Comparison of ENCODE assay signal across 8 mouse cellular contexts in the genomic region with DNA sequence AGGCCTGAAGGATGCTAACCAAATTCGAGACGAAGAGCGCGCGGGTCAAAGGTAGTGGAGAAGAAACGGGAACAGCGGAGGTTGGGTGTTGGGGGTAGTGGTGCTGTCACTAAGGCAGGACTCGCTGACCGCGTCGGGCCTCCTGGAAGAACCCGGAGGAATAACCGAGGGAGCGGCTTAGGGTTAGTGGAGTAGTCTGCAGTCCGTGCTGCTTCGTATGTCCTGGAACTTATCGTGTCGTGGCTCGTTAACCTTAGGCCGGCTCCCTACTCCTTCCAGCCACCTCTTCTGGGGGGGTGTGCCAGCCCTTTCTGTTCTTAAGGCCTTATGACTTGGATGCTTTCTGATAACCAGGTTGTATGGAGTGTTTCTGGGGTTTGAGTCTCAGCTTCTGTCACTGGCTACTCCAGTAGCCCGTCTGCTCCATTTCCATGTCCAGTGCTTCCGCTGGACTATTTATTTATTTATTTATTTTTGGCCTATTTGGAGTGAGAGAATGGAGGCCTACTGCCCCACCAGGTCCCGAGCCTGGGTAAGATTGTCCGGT. TPM values are rescaled to one million over a fixed set of nuclear protein-coding genes. Genes with fewer than 3 reads are reported as not detected.
A peak's percentile ranks its signal among the peaks of the same experiment; 100 is the strongest.
DNase-seq lines count a peak whose midpoint lies in the region; ATAC-seq and TF ChIP-seq lines count a peak whose summit lies in the region.

No protein-coding gene starts in this region.

- WGBS in heart, embryonic 15.5 days: under 1% methylated on average over 24 of the region's 24 CpGs
- 3% methylated on average over 24 of the region's 24 CpGs for WGBS in hindbrain, embryonic 12.5 days
- 4% methylated on average over 24 of the region's 24 CpGs for WGBS in midbrain, embryonic 11.5 days

- no peaks in the 10 kb centered on the region for H3K27me3 ChIP-seq in heart, embryonic 15.5 days
- H3K27me3 ChIP-seq in Patski: no peaks in the 10 kb centered on the region
- no peaks in the 10 kb centered on the region for H3K27me3 ChIP-seq in hindbrain, embryonic 12.5 days
- no peaks in the 10 kb centered on the region for H3K27me3 ChIP-seq in midbrain, embryonic 11.5 days (ENCODE audit: control insufficient read depth, insufficient read depth, low read length)

- H3K4me2 ChIP-seq in heart, embryonic 15.5 days: peak overlapping the region; percentile 62
- H3K4me2 ChIP-seq in hindbrain, embryonic 12.5 days (replicated peaks): peak overlapping the region; percentile 82
- peak overlapping the region; percentile 53 for H3K4me2 ChIP-seq in midbrain, embryonic 11.5 days

- CTCF ChIA-PET in Patski (lab: Charles Lee): interaction anchor here (0.8 to 3.4 kb wide), 2 partner anchors 25 to 37 kb away, joined by 3 to 15 read pairs; no protein-coding TSS in a partner anchor

- no peak for DNase-seq in heart, adult 9 months (ENCODE audit: low spot score in 2 of 2)
- no peak for DNase-seq in Patski (ENCODE audit: low read depth, low spot score)
- no peak for DNase-seq in midbrain, embryonic 11.5 days (ENCODE audit: low spot score, missing footprints)
- DNase-seq in right cerebral cortex, postnatal 10 days (ENCODE audit: low spot score in 2 of 2): no peak
- no peak for DNase-seq in urinary bladder, postnatal 25 days (ENCODE audit: low spot score)
- DNase-seq in thymus, postnatal 36 days: no peak

- POLR2A ChIA-PET in Patski (lab: Charles Lee): interaction anchor here (1.0 kb wide), 1 partner anchor 12 kb away, joined by 3 read pairs; no protein-coding TSS in a partner anchor

- peak; percentile 67 for ATAC-seq in heart, embryonic 15.5 days (replicated peaks; ENCODE audit: insufficient number of reproducible peaks, insufficient read depth, low FRiP score, low read depth)
- peak; percentile 52 for ATAC-seq in Patski
- peak; percentile 87 for ATAC-seq in hindbrain, embryonic 12.5 days (ENCODE audit: low FRiP score)
- peak; percentile 81; the same call in 1 of the 2 replicates for ATAC-seq in midbrain, embryonic 11.5 days (ENCODE audit: low FRiP score)

- peaks cover 17% of the 10 kb centered on the region for H3K36me3 ChIP-seq in heart, embryonic 15.5 days
- H3K36me3 ChIP-seq in hindbrain, embryonic 12.5 days: peaks cover 21% of the 10 kb centered on the region
- H3K36me3 ChIP-seq in midbrain, embryonic 11.5 days (ENCODE audit: control insufficient read depth, insufficient read depth, low read length): peaks cover 10% of the 10 kb centered on the region

- H3K4me3 ChIP-seq in heart, embryonic 15.5 days: peak overlapping the region; percentile 82
- peak overlapping the region; percentile 62 for H3K4me3 ChIP-seq in hindbrain, embryonic 12.5 days
- H3K4me3 ChIP-seq in midbrain, embryonic 11.5 days (ENCODE audit: low read depth, low read length): peak overlapping the region; percentile 81

- TF ChIP-seq CTCF in Patski (IDR thresholded peaks at IDR 0.05): no peak

- in situ Hi-C loops in Patski (cut with MboI; ENCODE audit: low pct_unique_long_range_greater_than_20kb): no loop called here

- peak overlapping the region; percentile 85 for H3K27ac ChIP-seq in heart, embryonic 15.5 days
- peak overlapping the region; percentile 81 for H3K27ac ChIP-seq in hindbrain, embryonic 12.5 days
- H3K27ac ChIP-seq in midbrain, embryonic 11.5 days (ENCODE audit: low read depth, low read length): peak overlapping the region; percentile 40; the same call in 1 of the 2 replicates

- peaks cover 16% of the 10 kb centered on the region for H3K4me1 ChIP-seq in heart, embryonic 15.5 days (replicated peaks)
- peaks cover 20% of the 10 kb centered on the region for H3K4me1 ChIP-seq in hindbrain, embryonic 12.5 days
- H3K4me1 ChIP-seq in midbrain, embryonic 11.5 days (ENCODE audit: control insufficient read depth, insufficient read depth, low read length): peaks cover 9% of the 10 kb centered on the region

- no peaks in the 10 kb centered on the region for H3K9me3 ChIP-seq in heart, embryonic 15.5 days (replicated peaks)
- H3K9me3 ChIP-seq in hindbrain, embryonic 12.5 days (replicated peaks): no peaks in the 10 kb centered on the region
- H3K9me3 ChIP-seq in midbrain, embryonic 11.5 days (ENCODE audit: control insufficient read depth, low read length): no peaks in the 10 kb centered on the region

- H3K9ac ChIP-seq in heart, embryonic 15.5 days: peak overlapping the region; percentile 85
- peak overlapping the region; percentile 73 for H3K9ac ChIP-seq in hindbrain, embryonic 12.5 days
- peak overlapping the region; percentile 87 for H3K9ac ChIP-seq in midbrain, embryonic 11.5 days (ENCODE audit: low read length)

RNA-seq across cellular contexts. Expression of gene Ncstn, which starts 0.4 kb away (rescaled TPM):
- polyA plus RNA-seq in heart, embryonic 15.5 days (2015; fragmentation: Nextera tagmentation; extraction: Ambion mirVana): 91.8 and 117 TPM in 2 replicates
- polyA plus RNA-seq in Patski (2021): 144 TPM
- polyA plus RNA-seq in hindbrain, embryonic 12.5 days (2016; fragmentation: Nextera tagmentation; extraction: Ambion mirVana): 128 and 132 TPM in 2 replicates
- polyA plus RNA-seq in midbrain, embryonic 11.5 days (2014; fragmentation: Nextera tagmentation; extraction: Ambion mirVana): 107 and 108 TPM in 2 replicates

RNA-seq across cellular contexts. Expression of gene Copa, which starts 0.6 kb away (rescaled TPM):
- polyA plus RNA-seq in heart, embryonic 15.5 days (2015; fragmentation: Nextera tagmentation; extraction: Ambion mirVana): 152 and 186 TPM in 2 replicates
- 181 TPM for polyA plus RNA-seq in Patski (2021)
- polyA plus RNA-seq in hindbrain, embryonic 12.5 days (2016; fragmentation: Nextera tagmentation; extraction: Ambion mirVana): 233 and 256 TPM in 2 replicates
- 178 and 194 TPM in 2 replicates for polyA plus RNA-seq in midbrain, embryonic 11.5 days (2014; fragmentation: Nextera tagmentation; extraction: Ambion mirVana)

RNA-seq across cellular contexts. Expression of gene Nhlh1, which starts 25.6 kb away (rescaled TPM):
- polyA plus RNA-seq in heart, embryonic 15.5 days (2015; fragmentation: Nextera tagmentation; extraction: Ambion mirVana): not detected in 2 replicates
- polyA plus RNA-seq in Patski (2021): not detected
- polyA plus RNA-seq in hindbrain, embryonic 12.5 days (2016; fragmentation: Nextera tagmentation; extraction: Ambion mirVana): 14.5 and 15.3 TPM in 2 replicates
- 10.7 and 11.0 TPM in 2 replicates for polyA plus RNA-seq in midbrain, embryonic 11.5 days (2014; fragmentation: Nextera tagmentation; extraction: Ambion mirVana)

RNA-seq across cellular contexts. Expression of gene Pex19, which starts 43.6 kb away (rescaled TPM):
- polyA plus RNA-seq in heart, embryonic 15.5 days (2015; fragmentation: Nextera tagmentation; extraction: Ambion mirVana): 123 and 124 TPM in 2 replicates
- 104 TPM for polyA plus RNA-seq in Patski (2021)
- 178 and 183 TPM in 2 replicates for polyA plus RNA-seq in hindbrain, embryonic 12.5 days (2016; fragmentation: Nextera tagmentation; extraction: Ambion mirVana)
- polyA plus RNA-seq in midbrain, embryonic 11.5 days (2014; fragmentation: Nextera tagmentation; extraction: Ambion mirVana): 152 and 153 TPM in 2 replicates

RNA-seq across cellular contexts. Expression of gene Vangl2, which starts 54.7 kb away (rescaled TPM):
- 6.7 and 8.5 TPM in 2 replicates for polyA plus RNA-seq in heart, embryonic 15.5 days (2015; fragmentation: Nextera tagmentation; extraction: Ambion mirVana)
- polyA plus RNA-seq in Patski (2021): 11.5 TPM
- 60.4 and 68.6 TPM in 2 replicates for polyA plus RNA-seq in hindbrain, embryonic 12.5 days (2016; fragmentation: Nextera tagmentation; extraction: Ambion mirVana)
- polyA plus RNA-seq in midbrain, embryonic 11.5 days (2014; fragmentation: Nextera tagmentation; extraction: Ambion mirVana): 49.3 and 52.9 TPM in 2 replicates

Comparison
In these comparisons a context has a peak if more than half of its experiments do, and no peak if none do; other contexts are left out.
1. RNA of gene Nhlh1, which starts 25.6 kb away (polyA plus RNA-seq): 14.5 to 15.3 TPM in hindbrain, embryonic 12.5 days and 10.7 to 11.0 TPM in midbrain, embryonic 11.5 days; not detected in Patski (single experiment) and not detected in heart, embryonic 15.5 days; every median in the first group is over 10 times any median in the second.
2. Peak in every context shown above with its lines, with median percentiles within 50 percentile points of each other: ATAC-seq, H3K27ac ChIP-seq, H3K4me2 ChIP-seq, H3K4me3 ChIP-seq and H3K9ac ChIP-seq.